Mouse (Mus musculus): Measurements from ENCODE around the gene Pnmal2.
A peak's percentile ranks its signal among the peaks of the same experiment; 100 is the strongest.

Gene Pnmal2

GRCm38 (mm10) chr7:16944061-16944807 lies at the start of gene Pnmal2:
Pnmal2 (plus strand) TSS chr7:16944682.
- DNase-seq: peak; percentile 95

GRCm38 (mm10) chr7:16895000-16895399 lies 49.5 kb upstream of the Pnmal2 start:
- DNase-seq: peak; percentile 89

GRCm38 (mm10) chr7:16895511-16895910 lies 49.0 kb upstream of the Pnmal2 start:
- DNase-seq: no peak

GRCm38 (mm10) chr7:16900526-16900925 lies 44.0 kb upstream of the Pnmal2 start:
- DNase-seq: no peak

- DNase-seq: no peak
Measured at GRCm38 (mm10) chr7:16903439-16903955, 41.0 kb upstream of the Pnmal2 start.

- DNase-seq: no peak
Measured at GRCm38 (mm10) chr7:16904120-16904675, 40.3 kb upstream of the Pnmal2 start.

- no peak for DNase-seq
Measured at GRCm38 (mm10) chr7:16905491-16906021, 38.9 kb upstream of the Pnmal2 start.

- no peak for DNase-seq
Measured at GRCm38 (mm10) chr7:16906281-16906680, 38.2 kb upstream of the Pnmal2 start, which contains the start of gene Ptgir. Ptgir (plus strand) TSS chr7:16906490.

- DNase-seq: no peak
Measured at GRCm38 (mm10) chr7:16906889-16907559, 37.5 kb upstream of the Pnmal2 start.

GRCm38 (mm10) chr7:16907842-16908241 lies 36.6 kb upstream of the Pnmal2 start:
- no peak for DNase-seq

- no peak for DNase-seq
Measured at GRCm38 (mm10) chr7:16908367-16908766, 36.1 kb upstream of the Pnmal2 start.

- DNase-seq: no peak
Measured at GRCm38 (mm10) chr7:16908859-16909258, 35.6 kb upstream of the Pnmal2 start.

- DNase-seq: no peak
Measured at GRCm38 (mm10) chr7:16909909-16910308, 34.6 kb upstream of the Pnmal2 start.

- DNase-seq: no peak
Measured at GRCm38 (mm10) chr7:16911904-16912303, 32.6 kb upstream of the Pnmal2 start.

GRCm38 (mm10) chr7:16912360-16912759 lies 32.1 kb upstream of the Pnmal2 start:
- DNase-seq: no peak

- DNase-seq: peak; percentile 83
Measured at GRCm38 (mm10) chr7:16913806-16914452, 30.6 kb upstream of the Pnmal2 start.

- no peak for DNase-seq
Measured at GRCm38 (mm10) chr7:16914453-16915343, 29.8 kb upstream of the Pnmal2 start.

- no peak for DNase-seq
Measured at GRCm38 (mm10) chr7:16915461-16916340, 28.8 kb upstream of the Pnmal2 start.

GRCm38 (mm10) chr7:16916342-16917265 lies 27.9 kb upstream of the Pnmal2 start:
- no peak for DNase-seq

GRCm38 (mm10) chr7:16917447-16917846 lies 27.0 kb upstream of the Pnmal2 start:
- no peak for DNase-seq

Data from embryo, embryonic 11 days (tissue).